Mouse (Mus musculus): Measurements from ENCODE around the gene Olfr373. TPM values are rescaled to one million over a fixed set of nuclear protein-coding genes. Genes with fewer than 3 reads are reported as not detected.

Gene Olfr373
- polyA plus RNA-seq, 1 experiment from 2014 or later = 0.05 TPM

DNA sequence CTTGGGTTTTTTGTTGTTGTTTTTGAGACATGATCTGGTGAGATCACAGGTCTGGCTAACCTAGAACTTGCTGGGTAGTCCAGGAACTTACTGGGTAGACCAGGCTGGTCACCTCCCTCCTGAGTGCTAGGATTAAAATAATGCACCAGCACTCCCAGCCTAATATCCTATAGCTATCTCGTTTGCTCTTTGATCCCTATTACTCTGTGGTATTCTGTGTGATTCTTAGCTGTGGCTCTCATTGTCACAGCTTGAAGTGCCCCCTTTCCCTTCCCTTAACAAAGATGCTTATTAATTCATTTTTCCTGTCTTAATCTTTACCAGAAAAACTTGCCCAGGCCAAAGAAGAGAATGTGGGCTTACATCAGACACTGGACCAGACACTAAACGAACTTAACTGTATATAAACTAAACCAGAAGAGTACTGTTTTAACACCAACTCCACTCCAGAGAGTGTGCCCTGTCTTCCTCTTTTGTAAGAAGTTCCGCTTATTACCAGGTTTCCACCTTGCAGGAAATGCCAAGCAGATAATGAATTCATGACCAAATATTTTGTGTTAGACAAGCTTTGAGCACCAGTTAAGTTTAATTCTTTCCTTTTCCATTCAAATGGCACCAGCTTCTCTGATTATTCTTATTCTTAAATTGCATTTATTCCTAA lies 68.6 kb downstream of the Olfr373 start:
- 89% methylated on average over 3 of the region's 3 CpGs for WGBS
- no peaks in the 10 kb centered on the region for H3K9me3 ChIP-seq (replicated peaks)
- H3K36me3 ChIP-seq = peaks cover 74% of the 10 kb centered on the region
- H3K4me2 ChIP-seq = no peak overlapping the region
- ATAC-seq (replicated peaks; ENCODE audit: low FRiP score) = no peak
- no peak overlapping the region for H3K27ac ChIP-seq
- H3K27me3 ChIP-seq = no peaks in the 10 kb centered on the region
- no peak overlapping the region for H3K9ac ChIP-seq
- H3K4me3 ChIP-seq (replicated peaks) = no peak overlapping the region
- H3K4me1 ChIP-seq = no peaks in the 10 kb centered on the region

Other genes starting within 250 kb of the Olfr373 start
- 6.4 and 6.6 TPM in 2 replicates for gene Zfp709, start 201.2 kb upstream of the Olfr373 start, polyA plus RNA-seq (2015; fragmentation: Nextera tagmentation; extraction: Ambion mirVana)
- 6.8 and 7.3 TPM in 2 replicates for gene Zfp882, start 174.6 kb upstream of the Olfr373 start, polyA plus RNA-seq (2015; fragmentation: Nextera tagmentation; extraction: Ambion mirVana)
- 24.8 and 26.1 TPM in 2 replicates for gene Zfp617, start 174.5 kb upstream of the Olfr373 start, polyA plus RNA-seq (2015; fragmentation: Nextera tagmentation; extraction: Ambion mirVana)
- gene Zfp961, start 132.1 kb upstream of the Olfr373 start, polyA plus RNA-seq (2015; fragmentation: Nextera tagmentation; extraction: Ambion mirVana) = 26.4 and 26.5 TPM in 2 replicates
- 0.82 and 1.3 TPM in 2 replicates for gene Cyp4f18, start 73.6 kb upstream of the Olfr373 start, polyA plus RNA-seq (2015; fragmentation: Nextera tagmentation; extraction: Ambion mirVana)
- not detected in 2 replicates for gene Olfr372, start 42.0 kb upstream of the Olfr373 start, polyA plus RNA-seq (2015; fragmentation: Nextera tagmentation; extraction: Ambion mirVana)
- gene Olfr374, start 23.9 kb downstream of the Olfr373 start, polyA plus RNA-seq (2015; fragmentation: Nextera tagmentation; extraction: Ambion mirVana) = 0.06 TPM in 1 of 2 replicates, not detected in the other
- 770 and 775 TPM in 2 replicates for gene Tpm4, start 51.8 kb downstream of the Olfr373 start, polyA plus RNA-seq (2015; fragmentation: Nextera tagmentation; extraction: Ambion mirVana)
- gene Rab8a, start 78.0 kb downstream of the Olfr373 start, polyA plus RNA-seq (2015; fragmentation: Nextera tagmentation; extraction: Ambion mirVana) = 126 and 128 TPM in 2 replicates
- 0.08 TPM in 1 of 2 replicates, not detected in the other for gene Hsh2d, start 106.5 kb downstream of the Olfr373 start, polyA plus RNA-seq (2015; fragmentation: Nextera tagmentation; extraction: Ambion mirVana)
- not detected in 2 replicates for gene Cib3, start 129.7 kb downstream of the Olfr373 start, polyA plus RNA-seq (2015; fragmentation: Nextera tagmentation; extraction: Ambion mirVana)
- not detected in 2 replicates for gene Gm11034, start 130.5 kb downstream of the Olfr373 start, polyA plus RNA-seq (2015; fragmentation: Nextera tagmentation; extraction: Ambion mirVana)
- 73.0 and 74.0 TPM in 2 replicates for gene Fam32a, start 136.6 kb downstream of the Olfr373 start, polyA plus RNA-seq (2015; fragmentation: Nextera tagmentation; extraction: Ambion mirVana)
- 123 and 138 TPM in 2 replicates for gene Ap1m1, start 156.8 kb downstream of the Olfr373 start, polyA plus RNA-seq (2015; fragmentation: Nextera tagmentation; extraction: Ambion mirVana)
- gene Gm10282, start 222.1 kb downstream of the Olfr373 start, polyA plus RNA-seq (2015; fragmentation: Nextera tagmentation; extraction: Ambion mirVana) = 29.0 and 30.3 TPM in 2 replicates
- 12.6 and 14.0 TPM in 2 replicates for gene Klf2, start 235.9 kb downstream of the Olfr373 start, polyA plus RNA-seq (2015; fragmentation: Nextera tagmentation; extraction: Ambion mirVana)